In genomic region chr17:44597918-44598504, GRCm38 (mm10) we compare ENCODE assay signal across 9 mouse cellular contexts.
A peak's percentile ranks its signal among the peaks of the same experiment; 100 is the strongest.
DNase-seq lines count a peak whose midpoint lies in the region; ATAC-seq lines count a peak whose summit lies in the region.
"Had no signal": no experiment of that assay in that cellular context is flagged by ENCODE, and none has a peak within 500 bp of the region (broad histone marks: within the 10 kb centered on the region; RNA-seq: fewer than 3 reads in every experiment).

No protein-coding gene starts in this region.

- H3K27me3 ChIP-seq in midbrain, embryonic 11.5 days (ENCODE audit: control insufficient read depth, insufficient read depth, low read length): no peaks in the 10 kb centered on the region
- H3K27me3 ChIP-seq in midbrain, embryonic 10.5 days (ENCODE audit: low read depth, poor library complexity, severe bottlenecking): no peaks in the 10 kb centered on the region
- no peaks in the 10 kb centered on the region for H3K27me3 ChIP-seq in kidney, embryonic 16.5 days (ENCODE audit: insufficient read depth, low read length)
- no peaks in the 10 kb centered on the region for H3K27me3 ChIP-seq in stomach, embryonic 15.5 days (replicated peaks)

- H3K4me1 ChIP-seq in midbrain, embryonic 11.5 days (ENCODE audit: control insufficient read depth, insufficient read depth, low read length): no peaks in the 10 kb centered on the region
- H3K4me1 ChIP-seq in midbrain, embryonic 10.5 days: peaks cover 6% of the 10 kb centered on the region; the same call in 1 of the 2 replicates
- peaks cover 10% of the 10 kb centered on the region; the same call in 1 of the 2 replicates for H3K4me1 ChIP-seq in kidney, embryonic 16.5 days (ENCODE audit: insufficient read depth, low read length)
- peaks cover 14% of the 10 kb centered on the region; the same call in 1 of the 2 replicates for H3K4me1 ChIP-seq in stomach, embryonic 15.5 days

- DNase-seq in gastrocnemius, adult 18-20 months (ENCODE audit: low spot score): peak; percentile 39
- no peak for DNase-seq in gastrocnemius, postnatal 10 days
- peak; percentile 81 for DNase-seq in midbrain, embryonic 11.5 days (ENCODE audit: low spot score, missing footprints)
- no peak for DNase-seq in midbrain, embryonic 10.5 days (ENCODE audit: low spot score)
- no peak for DNase-seq in ovary, postnatal 10 days (ENCODE audit: low spot score)
- DNase-seq: liver had no signal

- no peak overlapping the region for H3K4me3 ChIP-seq in midbrain, embryonic 11.5 days (ENCODE audit: low read depth, low read length)
- H3K4me3 ChIP-seq in midbrain, embryonic 10.5 days: no peak overlapping the region
- H3K4me3 ChIP-seq in kidney, embryonic 16.5 days (ENCODE audit: low read length): no peak overlapping the region
- H3K4me3 ChIP-seq in stomach, embryonic 15.5 days (replicated peaks): no peak overlapping the region

- H3K36me3 ChIP-seq in midbrain, embryonic 11.5 days (ENCODE audit: control insufficient read depth, insufficient read depth, low read length): no peaks in the 10 kb centered on the region
- H3K36me3 ChIP-seq in midbrain, embryonic 10.5 days: no peaks in the 10 kb centered on the region
- H3K36me3 ChIP-seq in kidney, embryonic 16.5 days (ENCODE audit: insufficient read depth, low read length): no peaks in the 10 kb centered on the region
- H3K36me3 ChIP-seq in stomach, embryonic 15.5 days: no peaks in the 10 kb centered on the region

- 68% methylated on average over 8 of the region's 8 CpGs for WGBS in midbrain, embryonic 11.5 days
- WGBS in midbrain, embryonic 10.5 days: 63% methylated on average over 8 of the region's 8 CpGs
- 46% methylated on average over 8 of the region's 8 CpGs for WGBS in kidney, embryonic 16.5 days
- 47% methylated on average over 8 of the region's 8 CpGs for WGBS in stomach, embryonic 15.5 days

- no peak for ATAC-seq in midbrain, embryonic 11.5 days (ENCODE audit: low FRiP score)
- ATAC-seq in kidney, embryonic 16.5 days (ENCODE audit: low FRiP score, low TSS enrichment): peak; percentile 46; the same call in 1 of the 2 replicates
- ATAC-seq in stomach, embryonic 15.5 days (ENCODE audit: insufficient read depth, low FRiP score, low read depth): no peak
- ATAC-seq in erythroblast, adult 5-6 weeks (replicated peaks; ENCODE audit: low FRiP score, poor library complexity, severe bottlenecking): no peak

- no peaks in the 10 kb centered on the region for H3K9me3 ChIP-seq in midbrain, embryonic 11.5 days (ENCODE audit: control insufficient read depth, low read length)
- H3K9me3 ChIP-seq in midbrain, embryonic 10.5 days (replicated peaks): no peaks in the 10 kb centered on the region
- no peaks in the 10 kb centered on the region for H3K9me3 ChIP-seq in kidney, embryonic 16.5 days (ENCODE audit: low read length)
- H3K9me3 ChIP-seq in stomach, embryonic 15.5 days: no peaks in the 10 kb centered on the region

- H3K9ac ChIP-seq in midbrain, embryonic 11.5 days (ENCODE audit: low read length): no peak overlapping the region
- no peak overlapping the region for H3K9ac ChIP-seq in kidney, embryonic 16.5 days (replicated peaks; ENCODE audit: low read length)
- H3K9ac ChIP-seq in stomach, embryonic 15.5 days: no peak overlapping the region

- no peak overlapping the region for H3K27ac ChIP-seq in midbrain, embryonic 11.5 days (ENCODE audit: low read depth, low read length)
- no peak overlapping the region for H3K27ac ChIP-seq in midbrain, embryonic 10.5 days (replicated peaks)
- peak overlapping the region; percentile 48 for H3K27ac ChIP-seq in kidney, embryonic 16.5 days (ENCODE audit: low read length)
- H3K27ac ChIP-seq in stomach, embryonic 15.5 days: peak overlapping the region; percentile 9; the same call in 1 of the 2 replicates

- H3K4me2 ChIP-seq in midbrain, embryonic 11.5 days: no peak overlapping the region
- H3K4me2 ChIP-seq in kidney, embryonic 16.5 days (replicated peaks; ENCODE audit: low read depth, low read length): no peak overlapping the region
- H3K4me2 ChIP-seq in stomach, embryonic 15.5 days: no peak overlapping the region

Comparison
In these comparisons a context has a peak if more than half of its experiments do, and no peak if none do; other contexts are left out.
1. DNase-seq: peak in gastrocnemius, adult 18-20 months (single experiment) and midbrain, embryonic 11.5 days (single experiment); none in gastrocnemius, postnatal 10 days (single experiment), midbrain, embryonic 10.5 days (single experiment) and ovary, postnatal 10 days (single experiment).
2. H3K27ac ChIP-seq: peak in kidney, embryonic 16.5 days (single experiment) and stomach, embryonic 15.5 days (single experiment); none in midbrain, embryonic 11.5 days (single experiment) and midbrain, embryonic 10.5 days (single experiment).